Mouse (Mus musculus): Measurements from ENCODE around the gene Fbln1.

DNA sequence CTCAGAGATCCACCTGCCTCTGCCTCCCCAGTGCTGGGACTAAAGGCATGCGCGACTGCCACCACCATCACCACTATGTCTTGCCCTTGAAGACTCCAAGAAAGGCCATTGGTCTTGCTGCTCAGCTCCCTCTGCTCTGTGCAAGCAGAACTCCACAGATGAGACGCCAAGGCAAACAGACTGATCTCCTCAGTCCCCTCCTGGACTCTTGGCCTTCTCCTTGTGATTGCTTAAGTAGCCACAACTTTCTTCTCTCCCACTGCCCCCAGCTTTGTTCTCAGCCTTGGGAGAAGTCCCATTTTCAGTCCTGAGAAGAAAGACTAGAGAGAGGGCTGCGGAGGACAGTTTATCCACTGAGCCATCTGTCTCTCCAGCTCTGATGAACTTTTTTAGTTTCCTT lies 23.7 kb upstream of the Fbln1 start:
- TF ChIP-seq CTCF (IDR thresholded peaks at IDR 0.05; ENCODE audit: control insufficient read depth, insufficient read depth, insufficient read length) (no peak), MAX (IDR thresholded peaks at IDR 0.05) (no peak), MYOD1 (IDR thresholded peaks at IDR 0.05; ENCODE audit: control insufficient read depth, insufficient read length, low read depth) (no peak), CEBPB (IDR thresholded peaks at IDR 0.05; ENCODE audit: low read depth) (no peak), USF1 (IDR thresholded peaks at IDR 0.05; ENCODE audit: low read depth) (no peak), MYOG (IDR thresholded peaks at IDR 0.05; ENCODE audit: control insufficient read depth, extremely low read depth, insufficient read length) (no peak)
